Mouse (Mus musculus) cerebellum, adult 9-10 months (tissue): ENCODE measurements around the gene Gm281.

Source experiments
- DNase-seq: peaks from one replicate; pipeline ENCODE4 v3.0.0; 2022

The Gm281 gene

GRCm38 (mm10) chr14:13812801-13813479 is 101.3 kb downstream of the Gm281 start:
- no peak for DNase-seq

GRCm38 (mm10) chr14:13790446-13790845 is 123.8 kb downstream of the Gm281 start:
- no peak for DNase-seq

- DNase-seq = no peak
Measured at GRCm38 (mm10) chr14:13790001-13790400, 124.3 kb downstream of the Gm281 start.

- no peak for DNase-seq
Measured at GRCm38 (mm10) chr14:13782970-13783369, 131.3 kb downstream of the Gm281 start.

GRCm38 (mm10) chr14:13778383-13778782 is 135.9 kb downstream of the Gm281 start:
- DNase-seq = no peak

- DNase-seq = no peak
Measured at GRCm38 (mm10) chr14:13771163-13771562, 143.1 kb downstream of the Gm281 start.

GRCm38 (mm10) chr14:13770686-13771085 is 143.6 kb downstream of the Gm281 start:
- no peak for DNase-seq
